Mouse (Mus musculus): ENCODE data around the gene Phykpl.

Gene Phykpl

GRCm38 (mm10) chr11:51584431-51585248 lies at the start of gene Phykpl:
Gene Phykpl, plus strand, starts transcription at chr11:51584757.
- TF ChIP-seq GATA4 (IDR thresholded peaks at IDR 0.05; ENCODE audit: insufficient replicate concordance, low read length), result peak; percentile 94; the same call in 1 of the 2 replicates

GRCm38 (mm10) chr11:51538388-51538787 lies 46.2 kb upstream of the Phykpl start:
- no peak for TF ChIP-seq GATA4 (IDR thresholded peaks at IDR 0.05; ENCODE audit: insufficient replicate concordance, low read length)

- TF ChIP-seq GATA4 (IDR thresholded peaks at IDR 0.05; ENCODE audit: insufficient replicate concordance, low read length), result no peak
Measured at GRCm38 (mm10) chr11:51538919-51539758, 45.4 kb upstream of the Phykpl start.

DNA sequence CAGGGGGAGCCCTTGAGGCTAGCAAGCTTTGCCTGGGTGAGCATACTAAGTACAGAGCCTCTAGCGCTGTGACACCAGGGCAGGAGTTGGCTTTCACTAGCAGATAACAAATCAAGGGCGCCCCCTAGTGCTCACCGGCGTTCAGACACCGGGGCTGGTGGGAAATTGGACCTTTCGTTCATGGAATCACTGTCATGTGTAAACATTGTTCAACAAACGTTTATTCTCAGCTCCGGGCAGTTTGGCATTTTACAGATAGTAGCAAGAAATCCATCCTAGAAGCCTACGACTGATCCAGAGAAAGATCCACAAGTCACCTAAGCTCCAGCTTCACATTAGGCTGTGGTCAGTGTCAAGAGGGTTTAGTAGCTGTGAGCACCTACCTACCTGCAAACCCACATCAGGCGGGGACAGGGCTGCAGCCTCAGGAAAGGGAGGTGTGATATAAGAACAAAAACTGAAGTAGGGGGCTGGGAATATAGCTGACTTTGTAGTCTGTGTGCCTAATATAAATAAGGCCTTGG lies 44.7 kb upstream of the Phykpl start:
- peak; percentile 85; the same call in 1 of the 2 replicates for TF ChIP-seq GATA4 (IDR thresholded peaks at IDR 0.05; ENCODE audit: insufficient replicate concordance, low read length)

DNA sequence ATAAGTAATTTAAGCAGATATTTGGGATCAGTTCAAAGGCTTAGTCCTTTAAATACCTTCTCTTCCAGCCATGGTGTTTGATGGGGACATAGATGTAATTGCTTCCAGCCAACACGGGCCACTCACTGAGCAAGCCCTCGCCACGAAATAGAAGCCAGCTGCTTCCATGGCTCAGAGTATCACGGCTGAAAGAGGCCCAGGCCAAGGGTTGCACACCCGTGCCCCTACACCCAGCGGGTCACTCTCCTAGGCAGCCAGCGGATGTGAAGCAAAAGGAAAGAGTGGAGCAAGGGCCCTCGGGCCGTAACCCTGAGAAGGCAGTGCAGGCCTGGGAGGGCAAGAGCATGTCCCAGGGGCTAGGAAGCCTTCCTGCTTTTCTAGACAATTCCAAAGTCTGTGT lies 42.1 kb upstream of the Phykpl start:
- TF ChIP-seq GATA4 (IDR thresholded peaks at IDR 0.05; ENCODE audit: insufficient replicate concordance, low read length), result no peak

DNA sequence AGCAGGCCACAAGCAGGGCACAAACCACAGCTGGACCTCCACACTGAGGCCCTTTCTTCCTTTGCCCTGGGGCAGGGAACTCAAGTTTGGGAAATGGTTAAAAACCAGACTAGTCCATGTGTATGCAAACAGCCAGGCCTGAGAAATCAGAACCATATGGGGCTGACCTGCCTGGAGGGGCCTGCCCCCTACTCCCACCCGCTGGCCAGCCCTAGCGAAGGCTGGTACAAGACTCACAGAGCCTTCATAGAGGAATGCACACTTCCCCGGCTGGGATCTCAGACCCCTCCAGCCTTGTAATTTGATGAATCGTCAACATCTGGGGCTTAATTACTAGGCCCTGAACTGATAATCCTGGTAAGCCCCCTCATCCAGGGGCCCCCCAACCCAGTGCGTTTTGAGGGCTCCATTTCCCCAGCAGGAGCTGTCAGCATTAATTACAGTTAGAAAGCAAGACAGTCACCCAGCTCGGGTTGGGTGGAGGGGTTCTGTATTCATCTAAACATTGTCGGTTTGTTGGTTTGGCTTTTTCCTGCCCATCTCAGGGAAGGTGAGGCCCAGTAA lies 41.0 kb upstream of the Phykpl start:
- no peak for TF ChIP-seq GATA4 (IDR thresholded peaks at IDR 0.05; ENCODE audit: insufficient replicate concordance, low read length)

- no peak for TF ChIP-seq GATA4 (IDR thresholded peaks at IDR 0.05; ENCODE audit: insufficient replicate concordance, low read length)
Measured at GRCm38 (mm10) chr11:51544413-51544812, 40.1 kb upstream of the Phykpl start.

DNA sequence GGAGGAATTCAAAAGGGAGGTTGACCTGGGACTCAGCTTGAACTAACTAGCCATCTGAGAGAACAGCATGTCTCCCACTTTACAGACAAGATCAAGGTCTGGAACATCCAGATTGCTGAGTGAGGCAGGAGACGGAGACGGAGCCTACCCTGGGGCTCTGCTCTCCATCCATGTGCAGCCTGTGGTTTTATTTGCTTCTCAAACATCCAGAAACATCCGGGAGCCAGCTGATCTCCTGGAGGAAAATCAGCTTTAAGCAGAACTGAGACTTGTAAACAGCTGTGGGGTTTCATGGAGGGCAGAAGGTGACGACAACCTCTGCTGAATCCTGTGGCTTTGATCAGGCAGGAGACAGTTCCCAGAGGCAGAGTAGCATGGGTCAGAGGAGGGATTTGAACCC lies 38.7 kb upstream of the Phykpl start:
- TF ChIP-seq GATA4 (IDR thresholded peaks at IDR 0.05; ENCODE audit: insufficient replicate concordance, low read length), result no peak

DNA sequence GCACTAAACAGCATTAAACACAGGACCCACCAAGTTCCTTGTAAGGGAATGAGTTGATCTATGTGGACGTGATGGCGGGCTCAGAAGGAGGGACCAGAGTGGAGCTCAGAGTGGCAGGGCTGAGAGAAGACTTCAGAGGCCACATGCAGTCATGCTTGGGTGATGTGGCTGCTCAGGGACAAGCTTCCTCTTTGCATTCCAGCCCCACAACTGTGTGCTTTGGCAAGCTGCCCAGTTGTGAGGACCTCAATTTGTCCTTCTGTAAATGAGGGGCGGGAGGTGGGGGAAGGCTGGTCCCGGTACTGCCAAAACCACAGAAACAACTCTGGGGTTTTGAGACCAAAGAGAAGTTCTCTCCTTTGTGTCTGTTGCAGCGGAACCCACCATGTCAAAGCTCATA lies 33.3 kb upstream of the Phykpl start:
- TF ChIP-seq GATA4 (IDR thresholded peaks at IDR 0.05; ENCODE audit: insufficient replicate concordance, low read length), result no peak

DNA sequence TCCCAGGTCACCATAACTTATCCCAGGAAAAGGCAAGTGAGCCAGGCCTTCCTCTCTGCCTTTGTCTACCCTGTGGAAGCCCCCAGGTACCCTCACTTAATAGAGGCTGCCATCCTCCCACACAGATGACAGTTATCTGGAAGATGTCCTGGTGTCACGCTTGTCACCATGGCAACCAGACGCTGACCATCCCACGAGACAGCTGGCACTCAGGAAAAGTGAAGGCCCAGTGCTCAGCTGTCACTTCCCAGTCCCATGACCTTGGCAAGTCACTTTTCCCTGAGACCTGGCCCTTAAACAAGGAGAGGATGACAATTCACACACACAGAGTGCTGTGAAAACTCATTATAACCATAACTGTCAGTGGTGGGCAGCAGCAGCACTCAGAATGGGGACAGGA lies 32.5 kb upstream of the Phykpl start:
- no peak for TF ChIP-seq GATA4 (IDR thresholded peaks at IDR 0.05; ENCODE audit: insufficient replicate concordance, low read length)

DNA sequence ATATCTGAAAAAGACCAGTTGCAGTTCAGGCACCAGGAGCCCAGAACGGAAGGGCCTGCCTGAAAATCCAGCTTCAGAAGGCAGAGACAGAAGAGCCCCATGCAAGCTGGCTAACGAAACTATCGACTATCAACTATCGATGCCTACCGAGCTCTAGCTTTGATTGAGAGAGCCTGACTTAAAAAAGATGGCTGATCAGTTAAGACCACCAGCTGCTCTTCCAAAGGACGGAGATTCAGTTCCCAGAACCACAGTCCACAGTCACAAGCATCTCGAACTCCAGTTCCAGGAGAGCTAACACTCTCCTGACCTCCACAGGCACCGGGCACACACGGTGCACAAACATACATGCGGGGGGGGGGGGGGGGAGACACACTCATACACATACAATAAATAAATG lies 30.0 kb upstream of the Phykpl start:
- TF ChIP-seq GATA4 (IDR thresholded peaks at IDR 0.05; ENCODE audit: insufficient replicate concordance, low read length), result no peak

DNA sequence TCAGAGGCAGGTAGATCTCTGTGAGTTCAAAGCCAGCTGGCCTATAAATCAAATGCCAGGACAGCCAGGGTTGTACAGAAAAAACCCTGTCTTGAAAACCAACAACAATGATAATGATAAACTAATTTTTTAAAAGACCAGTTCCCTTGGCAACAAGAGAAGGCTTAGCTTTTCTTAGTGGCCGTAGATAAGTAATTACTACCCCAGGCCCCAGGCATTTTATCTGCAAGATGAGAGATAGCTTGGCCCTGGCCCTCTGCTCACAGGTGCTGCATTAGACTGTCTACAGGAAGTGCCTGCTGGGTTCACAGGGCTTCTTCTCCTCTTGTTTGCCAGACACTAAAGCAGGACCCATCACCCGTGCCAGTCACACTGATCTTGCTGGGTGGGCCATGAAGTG lies 29.5 kb upstream of the Phykpl start:
- no peak for TF ChIP-seq GATA4 (IDR thresholded peaks at IDR 0.05; ENCODE audit: insufficient replicate concordance, low read length)

DNA sequence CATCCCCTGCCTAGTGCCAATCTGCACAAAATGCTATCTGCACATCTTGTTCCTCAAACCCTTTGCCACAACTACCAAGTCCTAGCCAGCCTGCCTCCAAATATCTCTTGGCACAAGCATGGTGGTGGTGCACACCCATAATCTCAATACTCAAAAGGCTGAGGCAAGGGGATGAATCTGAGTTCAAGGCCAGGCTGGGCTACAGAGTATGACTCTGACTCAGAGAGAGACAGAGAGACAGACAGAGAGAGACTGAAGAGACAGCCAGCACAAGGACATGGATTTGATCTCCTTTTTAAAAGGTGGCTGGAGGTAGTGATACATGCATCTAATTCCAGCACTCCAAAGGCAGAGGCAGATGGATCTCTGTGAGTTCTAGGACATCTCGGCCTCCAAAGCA lies 21.3 kb upstream of the Phykpl start:
- TF ChIP-seq GATA4 (IDR thresholded peaks at IDR 0.05; ENCODE audit: insufficient replicate concordance, low read length), result no peak

GRCm38 (mm10) chr11:51565062-51565461 lies 19.5 kb upstream of the Phykpl start:
- TF ChIP-seq GATA4 (IDR thresholded peaks at IDR 0.05; ENCODE audit: insufficient replicate concordance, low read length), result no peak

GRCm38 (mm10) chr11:51565951-51566350 lies 18.6 kb upstream of the Phykpl start:
- TF ChIP-seq GATA4 (IDR thresholded peaks at IDR 0.05; ENCODE audit: insufficient replicate concordance, low read length), result no peak
